Mouse (Mus musculus) kidney, embryonic 15.5 days (tissue): ENCODE data around the gene Trim46. TPM values are rescaled to one million over a fixed set of nuclear protein-coding genes. Genes with fewer than 3 reads are reported as not detected.

Experiments
- ATAC-seq: fragments of 200-750 bp; cut with Nextera tagmentation; replicated peaks from 2 replicates; pipeline ENCODE4 v1.8.0; 2017; ENCODE audit warnings: moderate TSS enrichment; ENCODE audit not compliant: low FRiP score
- H3K27ac ChIP-seq: fragments of 300-500 bp; sonication (generic); 2 replicates; pipeline ENCODE4 v1.5.1; 2015; ENCODE audit warnings: mild to moderate bottlenecking, inconsistent platforms
- H3K27me3 ChIP-seq: fragments of 300-500 bp; sonication (generic); 2 replicates; pipeline ENCODE4 v1.6.1; 2015; ENCODE audit warnings: inconsistent platforms
- H3K36me3 ChIP-seq: fragments of 300-500 bp; sonication (generic); 2 replicates; pipeline ENCODE4 v1.6.1; 2015; ENCODE audit warnings: inconsistent platforms
- H3K4me1 ChIP-seq: fragments of 300-500 bp; sonication (generic); 2 replicates; pipeline ENCODE4 v1.6.1; 2015; ENCODE audit warnings: inconsistent platforms
- H3K4me2 ChIP-seq: fragments of 300-500 bp; sonication (generic); 2 replicates; pipeline ENCODE4 v1.6.1; 2015; ENCODE audit warnings: moderate library complexity, mild to moderate bottlenecking, inconsistent platforms
- H3K4me3 ChIP-seq: fragments of 300-500 bp; sonication (generic); replicated peaks from 2 replicates; pipeline ENCODE4 v1.5.1; 2015; ENCODE audit warnings: mild to moderate bottlenecking, inconsistent platforms
- H3K9ac ChIP-seq: fragments of 300-500 bp; sonication (generic); 2 replicates; pipeline ENCODE4 v1.6.1; 2015; ENCODE audit warnings: mild to moderate bottlenecking, inconsistent platforms
- H3K9me3 ChIP-seq: fragments of 300-500 bp; sonication (generic); replicated peaks from 2 replicates; pipeline ENCODE4 v1.6.1; 2016; ENCODE audit warnings: inconsistent platforms
- WGBS: fragments of 180-500 bp; shearing (Covaris S2); methylation state at CpG from one replicate; pipeline ENCODE4 v1.1.7; 2015; ENCODE audit warnings: mixed read lengths; 5-methylcytosine and 5-hydroxymethylcytosine counted together
- polyA plus RNA-seq: library from polyadenylated mRNA; unstranded; fragments of >200 nt; fragmentation: Nextera tagmentation; extraction: Ambion mirVana; gene quantifications from 2 replicates; pipeline ENCODE4 v1.2.1, GENCODE M21; 2015

Trim46 gene
- polyA plus RNA-seq, 1 experiment from 2014 or later, result 5.2 TPM

DNA sequence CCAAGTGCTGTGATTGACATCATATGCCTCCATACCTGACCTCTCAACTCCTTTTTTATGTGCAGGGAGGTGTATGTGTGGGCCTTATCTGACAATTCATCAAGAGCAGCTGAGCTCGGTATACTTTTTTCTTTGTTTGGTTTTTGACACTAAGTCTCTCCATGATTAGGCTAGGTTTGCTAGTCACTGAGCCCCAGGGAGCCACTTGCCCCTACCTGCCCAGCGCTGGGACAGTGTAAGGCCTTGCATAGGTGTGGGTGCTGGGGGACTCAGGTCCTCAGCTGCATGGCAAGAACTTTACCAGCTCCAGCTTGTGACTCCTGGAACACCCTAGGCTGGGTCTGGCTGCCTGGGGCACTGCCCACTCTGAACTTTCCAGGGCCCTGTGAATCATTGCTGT is 39.4 kb downstream of the Trim46 start:
- Histone ChIP-seq H3K4me1 (peaks cover 30% of the 10 kb centered on the region), H3K9ac (no peak overlapping the region), H3K27ac (no peak overlapping the region), H3K9me3 (no peaks in the 10 kb centered on the region), H3K36me3 (peaks cover 71% of the 10 kb centered on the region), H3K27me3 (no peaks in the 10 kb centered on the region), H3K4me3 (no peak overlapping the region), H3K4me2 (no peak overlapping the region)
- no peak for ATAC-seq
- WGBS, result 83% methylated on average over 2 of the region's 2 CpGs

DNA sequence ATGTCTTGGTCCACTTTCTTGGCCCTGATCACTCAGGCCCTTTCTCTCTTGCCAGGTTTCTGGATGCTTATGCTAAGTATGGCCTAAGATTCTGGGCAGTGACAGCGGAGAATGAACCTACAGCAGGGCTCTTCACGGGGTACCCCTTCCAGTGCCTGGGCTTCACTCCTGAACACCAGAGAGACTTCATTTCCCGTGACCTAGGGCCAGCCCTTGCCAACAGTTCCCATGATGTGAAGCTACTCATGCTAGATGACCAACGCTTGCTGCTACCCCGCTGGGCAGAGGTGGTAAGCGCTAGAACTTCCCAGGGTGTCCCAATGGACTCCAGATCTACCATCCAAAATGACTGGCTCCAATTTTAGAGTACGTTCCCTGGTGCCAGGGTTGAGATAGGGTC is 40.0 kb downstream of the Trim46 start:
- no peak overlapping the region for H3K27ac ChIP-seq
- peaks cover 65% of the 10 kb centered on the region for H3K36me3 ChIP-seq
- no peak overlapping the region for H3K4me2 ChIP-seq
- no peak for ATAC-seq
- H3K9me3 ChIP-seq, result no peaks in the 10 kb centered on the region
- no peaks in the 10 kb centered on the region for H3K27me3 ChIP-seq
- peaks cover 25% of the 10 kb centered on the region for H3K4me1 ChIP-seq
- H3K4me3 ChIP-seq, result no peak overlapping the region
- no peak overlapping the region for H3K9ac ChIP-seq
- WGBS, result 88% methylated on average over 7 of the region's 7 CpGs

DNA sequence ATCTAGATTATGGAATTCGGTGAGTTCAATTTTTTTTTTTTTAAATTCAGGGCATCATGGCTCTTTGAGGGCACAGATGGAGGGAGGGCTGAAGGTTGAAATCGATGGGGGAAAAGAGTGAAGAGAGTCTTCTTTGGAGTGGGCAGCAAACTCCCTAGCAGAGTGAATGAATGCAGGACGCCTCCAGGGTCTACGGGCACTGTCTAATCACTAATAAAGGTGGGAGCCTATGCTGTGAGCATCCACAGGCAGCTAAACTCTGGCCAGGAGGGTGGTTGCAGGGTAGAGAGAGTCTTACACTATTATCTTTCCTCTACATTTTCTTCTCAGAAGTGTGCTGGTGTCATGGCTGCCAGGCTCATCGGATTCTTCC is 43.0 kb downstream of the Trim46 start:
- Histone ChIP-seq H3K9ac (peak overlapping the region; percentile 36), H3K36me3 (peaks cover 36% of the 10 kb centered on the region), H3K4me1 (peaks cover 11% of the 10 kb centered on the region), H3K4me3 (peak overlapping the region; percentile 51), H3K4me2 (peak overlapping the region; percentile 76), H3K27me3 (no peaks in the 10 kb centered on the region), H3K9me3 (no peaks in the 10 kb centered on the region), H3K27ac (no peak overlapping the region)
- ATAC-seq, result no peak
- 40% methylated on average over 5 of the region's 5 CpGs for WGBS

DNA sequence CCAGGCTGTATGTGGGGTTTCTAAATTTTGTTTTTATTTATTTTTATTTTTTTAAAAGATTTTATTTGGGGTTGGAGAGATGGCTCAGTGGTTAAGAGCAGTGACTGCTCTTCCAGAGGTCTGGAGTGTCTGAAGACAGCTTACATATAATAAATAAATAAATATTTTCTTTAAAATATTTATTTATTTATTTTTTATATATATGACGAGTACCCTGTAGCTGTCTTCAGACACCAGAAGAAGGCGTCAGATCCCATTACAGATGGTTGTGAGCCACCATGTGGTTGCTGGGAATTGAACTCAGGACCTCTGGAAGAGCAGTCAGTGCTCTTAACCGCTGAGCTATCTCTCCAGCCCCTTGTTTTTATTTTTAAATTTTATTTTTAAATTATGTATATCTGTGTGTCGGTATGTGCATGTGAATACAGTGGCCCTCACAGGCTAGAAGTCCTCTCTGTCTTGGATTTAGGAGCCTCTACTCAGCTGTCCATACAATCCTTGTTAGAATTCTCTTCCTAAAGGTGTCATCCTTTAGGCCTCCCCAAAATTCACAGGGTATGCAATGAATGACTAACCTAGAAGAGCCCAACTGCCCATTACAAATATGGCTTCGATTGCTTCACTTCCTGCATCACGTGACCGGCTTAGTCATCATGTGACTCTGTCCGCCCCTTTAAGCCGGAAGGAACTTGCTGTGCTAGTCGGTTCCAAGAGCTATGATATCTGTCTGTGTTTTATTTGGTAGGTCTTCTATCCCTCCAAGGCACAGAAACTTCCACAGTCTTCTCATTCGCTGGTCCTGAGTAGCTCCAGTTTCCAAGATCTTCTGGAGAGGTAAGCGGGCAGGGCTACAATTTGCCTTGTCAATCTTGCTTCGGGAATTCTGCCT is 43.6 kb downstream of the Trim46 start, which contains the start of gene Gba:
TSS of gene Gba (plus strand) at position 676 of the 889 bp plus-strand sequence.
- no peak within 1 kb of the TSS for H3K27ac ChIP-seq
- 25% methylated on average over 13 of the region's 13 CpGs for WGBS

DNA sequence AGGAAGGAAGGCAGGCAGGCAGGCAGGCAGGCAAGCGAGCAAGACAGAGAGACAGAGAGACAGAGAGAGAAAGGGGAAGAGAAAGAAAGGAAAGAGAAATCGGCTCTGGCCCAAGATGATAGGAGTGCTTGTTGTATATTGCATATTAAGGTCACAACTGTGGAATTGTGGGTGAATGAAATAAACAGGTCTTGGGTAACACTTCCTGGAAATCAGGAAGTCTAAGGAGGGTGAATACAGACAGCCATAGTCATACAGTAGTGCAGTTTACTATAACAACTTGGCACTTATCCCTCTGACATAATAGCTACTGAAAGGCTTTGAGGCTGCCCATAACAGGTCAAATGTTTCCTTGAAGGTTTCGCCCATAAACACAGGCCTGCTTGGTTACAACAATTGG is 46.3 kb downstream of the Trim46 start:
- Histone ChIP-seq H3K9ac (no peak overlapping the region), H3K4me1 (peaks cover 23% of the 10 kb centered on the region), H3K4me3 (no peak overlapping the region), H3K27me3 (no peaks in the 10 kb centered on the region), H3K36me3 (0 out of 2 replicates have a peak, but pooled peaks cover 6% of the 10 kb centered on the region), H3K27ac (no peak overlapping the region), H3K9me3 (no peaks in the 10 kb centered on the region), H3K4me2 (no peak overlapping the region)
- ATAC-seq, result no peak
- 74% methylated on average over 3 of the region's 3 CpGs for WGBS

More for the DNA sequence above, 43.6 kb downstream of the Trim46 start, which contains the start of gene Gba:
- peak; percentile 76 for ATAC-seq
- H3K4me1 ChIP-seq, result peaks cover 11% of the 10 kb centered on the region
- peak within 1 kb of the TSS; percentile 36 for H3K9ac ChIP-seq
- peaks cover 30% of the 10 kb centered on the region for H3K36me3 ChIP-seq
- H3K4me3 ChIP-seq, result peak within 1 kb of the TSS; percentile 51
- no peaks in the 10 kb centered on the region for H3K9me3 ChIP-seq
- no peaks in the 10 kb centered on the region for H3K27me3 ChIP-seq
- H3K4me2 ChIP-seq, result peak within 1 kb of the TSS; percentile 76

- Histone ChIP-seq H3K4me2 (peak overlapping the region; percentile 62), H3K4me3 (peak overlapping the region; percentile 46), H3K27ac (peak overlapping the region; percentile 88), H3K27me3 (no peaks in the 10 kb centered on the region), H3K9ac (peak overlapping the region; percentile 57), H3K9me3 (no peaks in the 10 kb centered on the region), H3K4me1 (peaks cover 12% of the 10 kb centered on the region), H3K36me3 (no peaks in the 10 kb centered on the region)
- peak; percentile 97 for ATAC-seq
- WGBS, result 9% methylated on average over 33 of the region's 33 CpGs
Observed at GRCm38 (mm10) chr3:89195979-89196877, 49.9 kb downstream of the Trim46 start.

DNA sequence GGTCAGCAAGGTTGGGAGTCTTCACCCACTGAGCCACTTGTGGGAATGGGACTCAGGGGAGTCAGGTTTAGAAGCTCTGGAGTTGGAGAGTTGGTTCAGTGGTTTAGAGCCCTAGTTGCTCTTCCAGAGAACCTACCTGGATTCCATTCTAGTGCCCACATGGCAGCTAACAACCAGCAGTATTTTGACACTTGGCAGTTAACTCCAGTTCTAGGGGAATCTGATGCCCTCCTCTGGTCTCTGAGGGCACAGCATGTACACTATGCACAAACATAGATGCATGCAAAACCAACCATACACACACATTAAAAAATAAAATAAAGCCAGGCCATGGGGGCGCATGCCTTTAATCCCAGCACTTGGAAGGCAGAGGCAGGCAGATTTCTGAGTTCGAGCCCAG is 52.3 kb downstream of the Trim46 start:
- Histone ChIP-seq H3K9ac (no peak overlapping the region), H3K36me3 (peaks cover 5% of the 10 kb centered on the region; the same call in 1 of the 2 replicates), H3K4me2 (no peak overlapping the region), H3K27me3 (no peaks in the 10 kb centered on the region), H3K9me3 (no peaks in the 10 kb centered on the region), H3K4me1 (peaks cover 14% of the 10 kb centered on the region), H3K4me3 (no peak overlapping the region), H3K27ac (no peak overlapping the region)
- WGBS, result 86% methylated on average over 2 of the region's 2 CpGs
- no peak for ATAC-seq

- Histone ChIP-seq H3K9me3 (no peaks in the 10 kb centered on the region), H3K27ac (no peak overlapping the region), H3K4me2 (no peak overlapping the region), H3K4me3 (no peak overlapping the region), H3K27me3 (no peaks in the 10 kb centered on the region), H3K4me1 (peaks cover 19% of the 10 kb centered on the region), H3K36me3 (peaks cover 10% of the 10 kb centered on the region), H3K9ac (no peak overlapping the region)
- no peak for ATAC-seq
- WGBS, result 76% methylated on average over 1 of the region's 1 CpGs
Observed at GRCm38 (mm10) chr3:89193351-89193750, 52.8 kb downstream of the Trim46 start.

DNA sequence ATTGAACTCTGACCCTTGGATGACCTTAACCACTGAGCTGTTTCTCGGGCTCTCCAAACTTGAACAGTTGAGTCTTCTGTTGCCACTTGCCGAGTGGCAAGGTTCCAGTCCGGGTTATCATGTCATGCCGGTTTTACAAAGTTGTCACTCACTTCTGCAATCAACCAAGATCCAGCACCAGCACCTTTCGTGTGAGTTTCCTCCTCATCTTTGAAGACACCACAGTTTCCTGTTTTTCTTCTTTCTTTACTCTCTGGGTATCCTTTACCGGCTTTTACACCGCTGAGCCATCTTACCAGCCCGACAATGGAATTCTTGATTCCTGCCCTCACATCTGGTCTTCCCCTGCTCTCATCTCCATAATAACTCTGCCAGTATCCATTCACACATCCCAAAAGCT is 55.7 kb downstream of the Trim46 start:
- H3K36me3 ChIP-seq, result peaks cover 25% of the 10 kb centered on the region
- H3K4me2 ChIP-seq, result no peak overlapping the region
- H3K27ac ChIP-seq, result no peak overlapping the region
- H3K9ac ChIP-seq, result no peak overlapping the region
- H3K4me1 ChIP-seq, result peaks cover 34% of the 10 kb centered on the region
- no peak for ATAC-seq
- H3K9me3 ChIP-seq, result no peaks in the 10 kb centered on the region
- WGBS, result 82% methylated on average over 8 of the region's 8 CpGs
- no peak overlapping the region for H3K4me3 ChIP-seq
- no peaks in the 10 kb centered on the region for H3K27me3 ChIP-seq

- H3K27ac ChIP-seq, result peak overlapping the region; percentile 78
- no peak overlapping the region for H3K4me3 ChIP-seq
- no peaks in the 10 kb centered on the region for H3K27me3 ChIP-seq
- no peaks in the 10 kb centered on the region for H3K9me3 ChIP-seq
- H3K4me1 ChIP-seq, result peaks cover 52% of the 10 kb centered on the region
- peaks cover 25% of the 10 kb centered on the region for H3K36me3 ChIP-seq
- H3K4me2 ChIP-seq, result peak overlapping the region; percentile 9; the same call in 1 of the 2 replicates
- 58% methylated on average over 12 of the region's 12 CpGs for WGBS
- no peak for ATAC-seq
- no peak overlapping the region for H3K9ac ChIP-seq
Observed at GRCm38 (mm10) chr3:89188478-89188875, 57.6 kb downstream of the Trim46 start.

DNA sequence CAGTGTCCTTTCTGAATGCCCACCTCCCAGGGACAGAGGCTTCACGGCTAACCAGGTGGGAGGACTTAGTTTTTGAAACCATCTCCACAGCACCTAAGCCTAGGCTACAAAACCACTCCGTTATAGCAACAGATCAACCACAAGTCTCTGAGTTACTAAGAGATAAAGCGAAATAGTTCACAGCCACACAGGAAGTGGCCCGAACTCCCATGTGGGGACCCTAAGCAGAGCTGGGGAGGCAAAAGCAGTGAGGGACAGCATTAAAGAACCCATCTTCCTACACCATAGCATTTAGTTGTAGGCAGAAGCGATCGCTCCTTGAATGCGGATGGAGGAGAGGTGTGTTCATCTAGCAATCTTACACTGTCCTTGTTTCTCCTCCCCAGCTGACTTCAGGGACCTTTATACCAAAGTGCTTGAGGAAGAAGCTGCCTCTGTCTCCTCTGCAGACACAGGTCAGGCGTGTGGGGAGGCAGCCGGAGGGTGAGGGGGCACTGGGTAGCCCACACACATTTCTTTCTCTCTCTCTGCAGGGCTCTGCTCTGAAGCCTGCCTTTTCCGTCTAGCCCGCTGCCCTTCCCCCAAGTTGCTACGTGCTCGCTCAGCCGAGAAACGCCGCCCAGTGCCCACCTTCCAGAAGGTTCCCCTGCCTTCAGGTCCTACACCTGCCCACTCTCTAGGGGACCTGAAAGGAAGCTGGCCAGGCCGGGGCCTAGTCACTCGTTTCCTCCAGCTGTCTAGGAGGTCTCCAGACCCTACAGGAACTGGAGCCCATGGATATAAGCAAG is 58.2 kb downstream of the Trim46 start:
- Histone ChIP-seq H3K9me3 (no peaks in the 10 kb centered on the region), H3K9ac (no peak overlapping the region), H3K36me3 (peaks cover 25% of the 10 kb centered on the region), H3K4me2 (peak overlapping the region; percentile 40), H3K27me3 (no peaks in the 10 kb centered on the region), H3K4me3 (no peak overlapping the region), H3K4me1 (peaks cover 54% of the 10 kb centered on the region), H3K27ac (peak overlapping the region; percentile 78)
- no peak for ATAC-seq
- WGBS, result 59% methylated on average over 18 of the region's 18 CpGs
